Comparison of ENCODE assay signal across 28 mouse cellular contexts in genomic region chr16:44727525-44727924, GRCm38 (mm10). TPM values are rescaled to one million over a fixed set of nuclear protein-coding genes. Genes with fewer than 3 reads are reported as not detected.
DNase-seq lines count a peak whose midpoint lies in the region; ATAC-seq and TF ChIP-seq lines count a peak whose summit lies in the region.
"Had no signal": no experiment of that assay in that cellular context is flagged by ENCODE, and none has a peak within 500 bp of the region (broad histone marks: within the 10 kb centered on the region; RNA-seq: fewer than 3 reads in every experiment).

No protein-coding gene starts in this region.

- no peak overlapping the region for H3K9ac ChIP-seq in liver, postnatal 0 days (replicated peaks)
- H3K9ac ChIP-seq in liver, embryonic 11.5 days (ENCODE audit: low read depth, low read length): no peak overlapping the region
- H3K9ac ChIP-seq: forebrain, embryonic 13.5 days; heart, embryonic 13.5 days; hindbrain, embryonic 12.5 days had no signal

- TF ChIP-seq EP300 in liver, postnatal 0 days (IDR thresholded peaks at IDR 0.05; ENCODE audit: low read depth): no peak

- TF ChIP-seq CTCF in liver, postnatal 0 days (IDR thresholded peaks at IDR 0.05; ENCODE audit: low read depth): no peak
- TF ChIP-seq CTCF in layer of hippocampus, adult 2 months (conservative IDR thresholded peaks at IDR 0.05): no peak

- no peak overlapping the region for H3K4me3 ChIP-seq in liver, postnatal 0 days (ENCODE audit: low read depth, low read length)
- H3K4me3 ChIP-seq in liver, embryonic 11.5 days (ENCODE audit: low read depth, low read length): no peak overlapping the region
- H3K4me3 ChIP-seq in layer of hippocampus, adult 2 months: no peak overlapping the region
- H3K4me3 ChIP-seq: forebrain, embryonic 10.5 days; forebrain, embryonic 13.5 days; heart, adult 2 months; heart, embryonic 10.5 days; heart, embryonic 13.5 days; hindbrain, embryonic 12.5 days had no signal

- no peaks in the 10 kb centered on the region for H3K9me3 ChIP-seq in liver, postnatal 0 days (ENCODE audit: low read length)
- no peaks in the 10 kb centered on the region for H3K9me3 ChIP-seq in liver, embryonic 11.5 days (ENCODE audit: control insufficient read depth, low read length)
- H3K9me3 ChIP-seq: forebrain, embryonic 10.5 days; forebrain, embryonic 13.5 days; heart, embryonic 10.5 days; heart, embryonic 13.5 days; hindbrain, embryonic 12.5 days had no signal

- H3K36me3 ChIP-seq in liver, postnatal 0 days (replicated peaks; ENCODE audit: insufficient read depth, low read length): peaks cover 31% of the 10 kb centered on the region
- H3K36me3 ChIP-seq in liver, embryonic 11.5 days (ENCODE audit: control insufficient read depth, insufficient read depth, low read length): peaks cover 23% of the 10 kb centered on the region

- 63% methylated on average over 3 of the region's 3 CpGs for WGBS in liver, postnatal 0 days (ENCODE audit: insufficient replicate concordance)
- 91% methylated on average over 3 of the region's 3 CpGs for WGBS in liver, embryonic 11.5 days

- peak overlapping the region; percentile 86 for H3K27ac ChIP-seq in liver, postnatal 0 days (ENCODE audit: low read depth)
- no peak overlapping the region for H3K27ac ChIP-seq in liver, embryonic 11.5 days (ENCODE audit: low read depth, low read length)
- no peak overlapping the region for H3K27ac ChIP-seq in layer of hippocampus, adult 2 months
- H3K27ac ChIP-seq: forebrain, embryonic 10.5 days; forebrain, embryonic 13.5 days; heart, adult 2 months; heart, embryonic 10.5 days; heart, embryonic 13.5 days; hindbrain, embryonic 12.5 days had no signal

- DNase-seq in liver, postnatal 0 days: no peak
- DNase-seq in liver, embryonic 11.5 days (ENCODE audit: low spot score): no peak
- DNase-seq in CD4-positive helper T cell, adult 2 months (ENCODE audit: low read depth, low spot score): peak; percentile 50
- no peak for DNase-seq in right cerebral cortex, postnatal 36 days (ENCODE audit: low spot score in 2 of 2)
- no peak for DNase-seq in lung, postnatal 10 days
- no peak for DNase-seq in layer of hippocampus, adult 2 months (ENCODE audit: low spot score in 2 of 2)
- DNase-seq: adrenal gland, adult 2 months; adrenal gland, postnatal 14 days; cerebellum, adult 11-12 months; cerebellum, adult 8-10 months; cerebellum, postnatal 10 days; cerebellum, postnatal 36 days; gastrocnemius, postnatal 10 days; gastrocnemius, postnatal 36 days; heart, adult 2 months; heart, postnatal 14 days; heart, postnatal 4 days had no signal

- H3K4me1 ChIP-seq in liver, postnatal 0 days (ENCODE audit: insufficient read depth): peaks cover 24% of the 10 kb centered on the region
- peaks cover 22% of the 10 kb centered on the region for H3K4me1 ChIP-seq in liver, embryonic 11.5 days (replicated peaks; ENCODE audit: control insufficient read depth, insufficient read depth, low read length)

- H3K27me3 ChIP-seq in liver, postnatal 0 days (ENCODE audit: insufficient read depth, low read length): no peaks in the 10 kb centered on the region
- H3K27me3 ChIP-seq in liver, embryonic 11.5 days (replicated peaks; ENCODE audit: control insufficient read depth, insufficient read depth, low read length): no peaks in the 10 kb centered on the region
- H3K27me3 ChIP-seq: forebrain, embryonic 13.5 days; heart, embryonic 13.5 days; hindbrain, embryonic 12.5 days had no signal

- H3K4me2 ChIP-seq in liver, postnatal 0 days (ENCODE audit: low read depth, low read length): no peak overlapping the region
- H3K4me2 ChIP-seq in liver, embryonic 11.5 days: no peak overlapping the region
- H3K4me2 ChIP-seq: forebrain, embryonic 13.5 days; heart, embryonic 13.5 days; hindbrain, embryonic 12.5 days had no signal

- no peak for ATAC-seq in liver, postnatal 0 days
- ATAC-seq in liver, embryonic 11.5 days (replicated peaks; ENCODE audit: low FRiP score): no peak
- peak; percentile 46 for ATAC-seq in common myeloid progenitor, adult 5-6 weeks (replicated peaks; ENCODE audit: low read depth, poor library complexity, severe bottlenecking)
- ATAC-seq in megakaryocyte-erythroid progenitor cell, adult 5-6 weeks (replicated peaks; ENCODE audit: low FRiP score, low TSS enrichment, poor library complexity, severe bottlenecking): peak; percentile 64
- ATAC-seq: forebrain, embryonic 13.5 days; forebrain, embryonic 16.5 days; hindbrain, embryonic 16.5 days; inflammation-experienced regulatory T-cells, adult 6 months had no signal

RNA-seq across cellular contexts. Expression of gene Nepro, which starts 3.4 kb away (rescaled TPM):
- 1.9 and 2.4 TPM in 2 replicates for polyA plus RNA-seq in liver, postnatal 0 days (2015; fragmentation: Nextera tagmentation; extraction: Ambion mirVana)
- 10.1 and 10.4 TPM in 2 replicates for polyA plus RNA-seq in liver, embryonic 11.5 days (2014; fragmentation: Nextera tagmentation; extraction: Ambion mirVana)
- 22.7 and 25.1 TPM in 2 replicates for total RNA-seq in common myeloid progenitor, adult 5-6 weeks (2017)
- total RNA-seq in megakaryocyte-erythroid progenitor cell, adult 5-6 weeks (2014; fragmentation: Nextera tagmentation): 13.4 and 16.9 TPM in 2 replicates
- total RNA-seq in megakaryocyte-erythroid progenitor cell, adult 5-6 weeks (2017): 19.5 and 22.0 TPM in 2 replicates
- total RNA-seq in layer of hippocampus, adult 2 months (2021): 1 to 10 TPM; 5.7 to 6.5 TPM

RNA-seq across cellular contexts. Expression of gene Gtpbp8, which starts 18.6 kb away (rescaled TPM):
- polyA plus RNA-seq in liver, postnatal 0 days (2015; fragmentation: Nextera tagmentation; extraction: Ambion mirVana): 18.3 and 18.4 TPM in 2 replicates
- polyA plus RNA-seq in liver, embryonic 11.5 days (2014; fragmentation: Nextera tagmentation; extraction: Ambion mirVana): 30.3 and 32.5 TPM in 2 replicates
- 9.7 and 18.3 TPM in 2 replicates for total RNA-seq in common myeloid progenitor, adult 5-6 weeks (2017)
- 4.7 and 15.2 TPM in 2 replicates for total RNA-seq in megakaryocyte-erythroid progenitor cell, adult 5-6 weeks (2014; fragmentation: Nextera tagmentation)
- total RNA-seq in megakaryocyte-erythroid progenitor cell, adult 5-6 weeks (2017): 5.7 and 6.1 TPM in 2 replicates
- 10 to 100 TPM; 29.6 to 31.9 TPM for total RNA-seq in layer of hippocampus, adult 2 months (2021)

RNA-seq across cellular contexts. Expression of gene Cd200r1, which starts 38.0 kb away (rescaled TPM):
- 4.2 and 4.7 TPM in 2 replicates for polyA plus RNA-seq in liver, postnatal 0 days (2015; fragmentation: Nextera tagmentation; extraction: Ambion mirVana)
- 5.9 and 6.1 TPM in 2 replicates for polyA plus RNA-seq in liver, embryonic 11.5 days (2014; fragmentation: Nextera tagmentation; extraction: Ambion mirVana)
- 4.3 and 5.8 TPM in 2 replicates for total RNA-seq in common myeloid progenitor, adult 5-6 weeks (2017)
- total RNA-seq in megakaryocyte-erythroid progenitor cell, adult 5-6 weeks (2014; fragmentation: Nextera tagmentation): 2.2 and 4.4 TPM in 2 replicates
- 0.30 TPM in 1 of 2 replicates, not detected in the other for total RNA-seq in megakaryocyte-erythroid progenitor cell, adult 5-6 weeks (2017)
- under 1 TPM in 1 of 2 experiments, not detected in 1; 0.26 TPM for total RNA-seq in layer of hippocampus, adult 2 months (2021)
- polyA plus RNA-seq: C2C12 had no signal

Comparison
In these comparisons a context has a peak if more than half of its experiments do, and no peak if none do; other contexts are left out.
1. ATAC-seq: peak in common myeloid progenitor, adult 5-6 weeks (single experiment) and megakaryocyte-erythroid progenitor cell, adult 5-6 weeks (single experiment); none in liver, postnatal 0 days (single experiment) and liver, embryonic 11.5 days (single experiment).